Mouse (Mus musculus) lung, embryonic 14.5 days (tissue): ENCODE data around the gene Chit1. TPM values are rescaled to one million over a fixed set of nuclear protein-coding genes. Genes with fewer than 3 reads are reported as not detected.

Experiments used
- ATAC-seq: fragments of 200-750 bp; cut with Nextera tagmentation; 2 replicates; pipeline ENCODE4 v1.8.0; 2017; ENCODE audit warnings: mild to moderate bottlenecking, moderate TSS enrichment, moderate library complexity; ENCODE audit not compliant: insufficient read depth
- DNase-seq: peaks from one replicate; pipeline ENCODE4 v3.0.0-alpha.2; 2015
- H3K27ac ChIP-seq: fragments of 300-500 bp; sonication (generic); 2 replicates; pipeline ENCODE4 v1.5.1; 2014; ENCODE audit warnings: low read depth, mild to moderate bottlenecking, moderate library complexity
- H3K27me3 ChIP-seq: fragments of 300-500 bp; sonication (generic); 2 replicates; pipeline ENCODE4 v1.6.1; 2014; ENCODE audit warnings: low read length, control low read depth; ENCODE audit not compliant: insufficient read depth
- H3K36me3 ChIP-seq: fragments of 300-500 bp; sonication (generic); 2 replicates; pipeline ENCODE4 v1.6.1; 2014; ENCODE audit warnings: control low read depth; ENCODE audit not compliant: insufficient read depth
- H3K4me1 ChIP-seq: fragments of 300-500 bp; sonication (generic); 2 replicates; pipeline ENCODE4 v1.6.1; 2014; ENCODE audit warnings: antibody characterized with exemption, control low read depth; ENCODE audit not compliant: insufficient read depth
- H3K4me2 ChIP-seq: fragments of 300-500 bp; sonication (generic); 2 replicates; pipeline ENCODE4 v1.6.1; 2014; ENCODE audit warnings: mild to moderate bottlenecking
- H3K4me3 ChIP-seq: fragments of 300-500 bp; sonication (generic); 2 replicates; pipeline ENCODE4 v1.5.1; 2014; ENCODE audit warnings: low read depth, low read length
- H3K9ac ChIP-seq: fragments of 300-500 bp; sonication (generic); 2 replicates; pipeline ENCODE4 v1.6.1; 2014
- H3K9me3 ChIP-seq: fragments of 300-500 bp; sonication (generic); 2 replicates; pipeline ENCODE4 v1.6.1; 2016; ENCODE audit warnings: low read depth, low read length, control low read depth
- CTCF ChIP-seq: IDR thresholded peaks from 2 replicates; pipeline ENCODE4 v1.5.1; 2016; ENCODE audit warnings: antibody characterized with exemption, low read depth
- WGBS: fragments of 180-500 bp; shearing (Covaris S2); extraction: QIAGEN DNeasy Blood & Tissue Kit; methylation state at CpG from one replicate; pipeline ENCODE4 v1.1.7; 2014; 5-methylcytosine and 5-hydroxymethylcytosine counted together
- polyA plus RNA-seq: library from polyadenylated mRNA; unstranded; fragments of >200 nt; fragmentation: Nextera tagmentation; extraction: Ambion mirVana; gene quantifications from 2 replicates; pipeline ENCODE4 v1.2.1, GENCODE M21; 2014

Chit1 gene
- polyA plus RNA-seq: not detected in 2 replicates

- H3K27me3 ChIP-seq: no peaks in the 10 kb centered on the region
- WGBS: 69% methylated on average over 4 of the region's 4 CpGs
- no peak within 1 kb of the TSS for H3K9ac ChIP-seq
- H3K4me3 ChIP-seq: no peak within 1 kb of the TSS
- no peak within 1 kb of the TSS for H3K27ac ChIP-seq
- no peak within 1 kb of the TSS for H3K4me2 ChIP-seq
- no peaks in the 10 kb centered on the region for H3K9me3 ChIP-seq
- no peak for ATAC-seq
- H3K4me1 ChIP-seq: no peaks in the 10 kb centered on the region
- TF ChIP-seq CTCF: peak; percentile 27; the same call in 1 of the 2 replicates
- no peak for DNase-seq
- H3K36me3 ChIP-seq: no peaks in the 10 kb centered on the region
Measured at GRCm38 (mm10) chr1:134110979-134111378, at the start of gene Chit1. Chit1 (plus strand) TSS chr1:134111242.

GRCm38 (mm10) chr1:134061915-134062314 lies 49.1 kb upstream of the Chit1 start:
- Histone ChIP-seq H3K9me3 (no peaks in the 10 kb centered on the region), H3K27me3 (no peaks in the 10 kb centered on the region), H3K36me3 (no peaks in the 10 kb centered on the region), H3K27ac (peak overlapping the region; percentile 99), H3K9ac (peak overlapping the region; percentile 2; the same call in 1 of the 2 replicates), H3K4me1 (peaks cover 65% of the 10 kb centered on the region), H3K4me3 (no peak overlapping the region), H3K4me2 (peak overlapping the region; percentile 64)
- no peak for DNase-seq
- WGBS: 62% methylated on average over 3 of the region's 3 CpGs
- no peak for TF ChIP-seq CTCF
- no peak for ATAC-seq

GRCm38 (mm10) chr1:134062411-134063085 lies 48.5 kb upstream of the Chit1 start:
- no peak for TF ChIP-seq CTCF
- ATAC-seq: no peak; the same call in 1 of the 2 replicates
- H3K27me3 ChIP-seq: no peaks in the 10 kb centered on the region
- peak overlapping the region; percentile 99 for H3K27ac ChIP-seq
- H3K4me3 ChIP-seq: 0 out of 2 replicates have a peak overlapping the region, but pooled peaks have one; percentile 9
- H3K4me1 ChIP-seq: peaks cover 67% of the 10 kb centered on the region
- H3K9me3 ChIP-seq: no peaks in the 10 kb centered on the region
- H3K36me3 ChIP-seq: no peaks in the 10 kb centered on the region
- H3K9ac ChIP-seq: peak overlapping the region; percentile 35
- H3K4me2 ChIP-seq: peak overlapping the region; percentile 64
- DNase-seq: peak; percentile 81
- WGBS: 4% methylated on average over 11 of the region's 11 CpGs

GRCm38 (mm10) chr1:134063086-134063772 lies 47.8 kb upstream of the Chit1 start:
- peaks cover 72% of the 10 kb centered on the region for H3K4me1 ChIP-seq
- 0 out of 2 replicates have a peak overlapping the region, but pooled peaks have one; percentile 9 for H3K4me3 ChIP-seq
- H3K27me3 ChIP-seq: no peaks in the 10 kb centered on the region
- WGBS: under 1% methylated on average over 33 of the region's 33 CpGs
- peak overlapping the region; percentile 99 for H3K27ac ChIP-seq
- no peaks in the 10 kb centered on the region for H3K9me3 ChIP-seq
- ATAC-seq: peak; percentile 42
- TF ChIP-seq CTCF: no peak
- peak; percentile 88 for DNase-seq
- H3K36me3 ChIP-seq: no peaks in the 10 kb centered on the region
- H3K4me2 ChIP-seq: peak overlapping the region; percentile 64
- peak overlapping the region; percentile 35 for H3K9ac ChIP-seq

GRCm38 (mm10) chr1:134063773-134064125 lies 47.3 kb upstream of the Chit1 start:
- Histone ChIP-seq H3K4me3 (no peak overlapping the region), H3K36me3 (no peaks in the 10 kb centered on the region), H3K4me2 (peak overlapping the region; percentile 64), H3K27me3 (no peaks in the 10 kb centered on the region), H3K9ac (peak overlapping the region; percentile 35), H3K27ac (peak overlapping the region; percentile 99), H3K4me1 (peaks cover 72% of the 10 kb centered on the region), H3K9me3 (no peaks in the 10 kb centered on the region)
- 13% methylated on average over 9 of the region's 9 CpGs for WGBS
- no peak for ATAC-seq
- TF ChIP-seq CTCF: no peak
- peak; percentile 69 for DNase-seq

- Histone ChIP-seq H3K36me3 (no peaks in the 10 kb centered on the region), H3K27ac (peak overlapping the region; percentile 99), H3K4me1 (peaks cover 76% of the 10 kb centered on the region), H3K4me2 (no peak overlapping the region; the same call in 1 of the 2 replicates), H3K9ac (no peak overlapping the region), H3K27me3 (no peaks in the 10 kb centered on the region), H3K4me3 (no peak overlapping the region), H3K9me3 (no peaks in the 10 kb centered on the region)
- no peak for TF ChIP-seq CTCF
- WGBS: 90% methylated on average over 2 of the region's 2 CpGs
- ATAC-seq (no peak), DNase-seq (no peak)
Measured at GRCm38 (mm10) chr1:134064296-134064831, 46.7 kb upstream of the Chit1 start.

GRCm38 (mm10) chr1:134065241-134065809 lies 45.7 kb upstream of the Chit1 start:
- TF ChIP-seq CTCF: no peak
- Histone ChIP-seq H3K27me3 (no peaks in the 10 kb centered on the region), H3K4me2 (no peak overlapping the region; the same call in 1 of the 2 replicates), H3K36me3 (no peaks in the 10 kb centered on the region), H3K4me3 (no peak overlapping the region), H3K4me1 (peaks cover 78% of the 10 kb centered on the region), H3K27ac (peak overlapping the region; percentile 99), H3K9me3 (no peaks in the 10 kb centered on the region), H3K9ac (no peak overlapping the region)
- DNase-seq (peak; percentile 40), ATAC-seq (no peak)
- WGBS: 45% methylated on average over 4 of the region's 4 CpGs
